Mouse (Mus musculus) olfactory bulb, adult 2 months (tissue): ENCODE measurements around the gene Gstp1. TPM values are rescaled to one million over a fixed set of nuclear protein-coding genes. Genes with fewer than 3 reads are reported as not detected.

ENCODE experiments used
- H3K27ac ChIP-seq: fragments of 200-500 bp; 2 replicates; pipeline ENCODE4 v1.5.1; 2012; ENCODE audit warnings: low read depth, low read length; ENCODE audit not compliant: insufficient read depth
- H3K4me1 ChIP-seq: fragments of 200-500 bp; 2 replicates; pipeline ENCODE4 v1.6.1; 2012; ENCODE audit warnings: low read length; ENCODE audit not compliant: control insufficient read depth, insufficient read depth
- H3K4me3 ChIP-seq: fragments of 200-500 bp; 2 replicates; pipeline ENCODE4 v1.5.1; 2012; ENCODE audit warnings: mild to moderate bottlenecking, low read depth, low read length, moderate library complexity; ENCODE audit not compliant: insufficient read depth
- CTCF ChIP-seq: fragments of 200-500 bp; IDR thresholded peaks from 2 replicates; pipeline ENCODE4 v1.5.1; 2012; ENCODE audit warnings: low read depth, mild to moderate bottlenecking, low read length, moderate library complexity; ENCODE audit not compliant: insufficient read depth
- POLR2A ChIP-seq: fragments of 200-500 bp; IDR thresholded peaks from 2 replicates; pipeline ENCODE4 v1.6.1; 2012; ENCODE audit warnings: mild to moderate bottlenecking, low read depth, low read length, moderate library complexity; ENCODE audit not compliant: insufficient read depth
- WGBS: fragments of 180-500 bp; shearing (Covaris S2); methylation state at CpG from one replicate; pipeline ENCODE4 v1.1.7; 2018; 5-methylcytosine and 5-hydroxymethylcytosine counted together
- polyA plus RNA-seq: library from polyadenylated mRNA; stranded (reverse); fragments of >200 nt; gene quantifications from 2 replicates; pipeline ENCODE4 v1.2.4, GENCODE M21; 2012; ENCODE audit warnings: low replicate concordance; ENCODE audit not compliant: missing spikeins, insufficient read depth, insufficient read length

Gene Gstp1
- not detected in 2 replicates for polyA plus RNA-seq

GRCm38 (mm10) chr19:4037788-4038232 is at the start of gene Gstp1:
TSS of gene Gstp1 (minus strand) at chr19:4037985.
- Histone ChIP-seq H3K27ac (peak within 1 kb of the TSS; percentile 71), H3K4me1 (peaks cover 9% of the 10 kb centered on the region), H3K4me3 (peak within 1 kb of the TSS; percentile 85)
- TF ChIP-seq POLR2A (peak; percentile 67), CTCF (no peak)
- WGBS, result under 1% methylated on average over 26 of the region's 26 CpGs

GRCm38 (mm10) chr19:4087090-4087489 is 49.3 kb upstream of the Gstp1 start:
- peaks cover 5% of the 10 kb centered on the region for H3K4me1 ChIP-seq
- H3K27ac ChIP-seq, result no peak overlapping the region
- TF ChIP-seq POLR2A, result no peak
- no peak overlapping the region for H3K4me3 ChIP-seq
- WGBS, result 87% methylated on average over 5 of the region's 5 CpGs

- Histone ChIP-seq H3K27ac (no peak overlapping the region), H3K4me1 (peaks cover 5% of the 10 kb centered on the region), H3K4me3 (no peak overlapping the region)
- no peak for TF ChIP-seq CTCF
- TF ChIP-seq POLR2A, result no peak
- 95% methylated on average over 15 of the region's 15 CpGs for WGBS
Observed at GRCm38 (mm10) chr19:4086156-4086555, 48.4 kb upstream of the Gstp1 start.

- TF ChIP-seq POLR2A, result no peak
- no peak for TF ChIP-seq CTCF
- H3K4me3 ChIP-seq, result no peak overlapping the region
Observed at GRCm38 (mm10) chr19:4084984-4085383, 47.2 kb upstream of the Gstp1 start.

GRCm38 (mm10) chr19:4083826-4084225 is 46.0 kb upstream of the Gstp1 start:
- 46% methylated on average over 8 of the region's 8 CpGs for WGBS
- no peak overlapping the region for H3K27ac ChIP-seq

More at GRCm38 (mm10) chr19:4084984-4085383, 47.2 kb upstream of the Gstp1 start:
- WGBS, result 87% methylated on average over 1 of the region's 1 CpGs
- Histone ChIP-seq H3K27ac (no peak overlapping the region), H3K4me1 (peaks cover 5% of the 10 kb centered on the region)

GRCm38 (mm10) chr19:4083316-4083715 is 45.5 kb upstream of the Gstp1 start:
- no peak overlapping the region for H3K4me3 ChIP-seq
- no peak overlapping the region for H3K27ac ChIP-seq
- no peaks in the 10 kb centered on the region; the same call in 1 of the 2 replicates for H3K4me1 ChIP-seq
- no peak for TF ChIP-seq POLR2A
- TF ChIP-seq CTCF, result no peak
- WGBS, result 76% methylated on average over 7 of the region's 7 CpGs

More at GRCm38 (mm10) chr19:4083826-4084225, 46.0 kb upstream of the Gstp1 start:
- TF ChIP-seq POLR2A (no peak), CTCF (no peak)
- H3K4me3 ChIP-seq, result no peak overlapping the region
- H3K4me1 ChIP-seq, result no peaks in the 10 kb centered on the region; the same call in 1 of the 2 replicates

GRCm38 (mm10) chr19:4082219-4082965 is 44.6 kb upstream of the Gstp1 start:
- Histone ChIP-seq H3K27ac (no peak overlapping the region), H3K4me3 (no peak overlapping the region), H3K4me1 (no peaks in the 10 kb centered on the region; the same call in 1 of the 2 replicates)
- WGBS, result 90% methylated on average over 11 of the region's 11 CpGs
- no peak for TF ChIP-seq CTCF
- no peak for TF ChIP-seq POLR2A

- Histone ChIP-seq H3K4me3 (no peak within 1 kb of the TSS), H3K4me1 (no peaks in the 10 kb centered on the region; the same call in 1 of the 2 replicates), H3K27ac (no peak within 1 kb of the TSS)
- TF ChIP-seq CTCF (no peak), POLR2A (no peak)
- WGBS, result 60% methylated on average over 3 of the region's 3 CpGs
Observed at GRCm38 (mm10) chr19:4081394-4081793, 43.6 kb upstream of the Gstp1 start, which contains the start of gene Cabp2. TSS of gene Cabp2 (plus strand) at chr19:4081578.

GRCm38 (mm10) chr19:4080511-4081009 is 42.8 kb upstream of the Gstp1 start:
- 73% methylated on average over 8 of the region's 8 CpGs for WGBS
- Histone ChIP-seq H3K27ac (no peak overlapping the region), H3K4me3 (no peak overlapping the region), H3K4me1 (no peaks in the 10 kb centered on the region; the same call in 1 of the 2 replicates)
- TF ChIP-seq CTCF (no peak), POLR2A (no peak)
